Comparison of ENCODE assay signal across 8 mouse cellular contexts in genomic region chr9:57639661-57640328, GRCm38 (mm10). TPM values are rescaled to one million over a fixed set of nuclear protein-coding genes. Genes with fewer than 3 reads are reported as not detected.
DNase-seq lines count a peak whose midpoint lies in the region; ATAC-seq and TF ChIP-seq lines count a peak whose summit lies in the region.

No protein-coding gene starts in this region.

- peaks cover 71% of the 10 kb centered on the region for H3K4me1 ChIP-seq in thymus, adult 2 months (replicated peaks; ENCODE audit: control insufficient read depth, insufficient read depth, low read length)
- peaks cover 97% of the 10 kb centered on the region for H3K4me1 ChIP-seq in liver, embryonic 13.5 days (replicated peaks)
- peaks cover 39% of the 10 kb centered on the region for H3K4me1 ChIP-seq in stomach, postnatal 0 days (replicated peaks; ENCODE audit: control insufficient read depth, insufficient read depth)

- peak overlapping the region; percentile 77 for H3K27ac ChIP-seq in gastrocnemius, adult 2 months
- peak overlapping the region; percentile 90 for H3K27ac ChIP-seq in thymus, adult 2 months (ENCODE audit: control insufficient read depth, insufficient read depth, low read length)
- peak overlapping the region; percentile 95 for H3K27ac ChIP-seq in liver, embryonic 13.5 days
- H3K27ac ChIP-seq in stomach, postnatal 0 days (replicated peaks): peak overlapping the region; percentile 90

- TF ChIP-seq EP300 in stomach, postnatal 0 days (optimal IDR thresholded peaks at IDR 0.05): no peak

- no peak for ATAC-seq in liver, embryonic 13.5 days (ENCODE audit: low read depth)
- ATAC-seq in stomach, postnatal 0 days (ENCODE audit: low FRiP score, low TSS enrichment): no peak
- no peak for ATAC-seq in megakaryocyte-erythroid progenitor cell, adult 5-6 weeks (replicated peaks; ENCODE audit: low FRiP score, low TSS enrichment, poor library complexity, severe bottlenecking)

- no peaks in the 10 kb centered on the region for H3K27me3 ChIP-seq in thymus, adult 2 months (ENCODE audit: control insufficient read depth, insufficient read depth, low read length)
- no peaks in the 10 kb centered on the region for H3K27me3 ChIP-seq in liver, embryonic 13.5 days
- H3K27me3 ChIP-seq in stomach, postnatal 0 days (ENCODE audit: control insufficient read depth, insufficient read depth, low read length): no peaks in the 10 kb centered on the region

- DNase-seq in gastrocnemius, adult 2 months: no peak
- no peak for DNase-seq in gastrocnemius, postnatal 36 days
- DNase-seq in thymus, adult 2 months: no peak
- no peak for DNase-seq in thymus, postnatal 0 days (ENCODE audit: low spot score)
- DNase-seq in liver, embryonic 13.5 days: no peak
- no peak for DNase-seq in stomach, postnatal 0 days (ENCODE audit: low spot score)
- no peak for DNase-seq in layer of hippocampus, adult 18-20 months (ENCODE audit: low spot score in 2 of 2)

- H3K4me2 ChIP-seq in liver, embryonic 13.5 days: peak overlapping the region; percentile 98
- H3K4me2 ChIP-seq in stomach, postnatal 0 days (replicated peaks; ENCODE audit: low read depth): peak overlapping the region; percentile 51

- H3K9me3 ChIP-seq in liver, embryonic 13.5 days (replicated peaks): no peaks in the 10 kb centered on the region
- no peaks in the 10 kb centered on the region for H3K9me3 ChIP-seq in stomach, postnatal 0 days (ENCODE audit: control insufficient read depth, low read length)

- no peaks in the 10 kb centered on the region; the same call in 1 of the 2 replicates for H3K36me3 ChIP-seq in thymus, adult 2 months (ENCODE audit: control insufficient read depth, insufficient read depth, low read length)
- H3K36me3 ChIP-seq in liver, embryonic 13.5 days: peaks cover 14% of the 10 kb centered on the region; the same call in 1 of the 2 replicates
- H3K36me3 ChIP-seq in stomach, postnatal 0 days (ENCODE audit: control insufficient read depth, insufficient read depth, low read length): no peaks in the 10 kb centered on the region; the same call in 1 of the 2 replicates

- H3K9ac ChIP-seq in liver, embryonic 13.5 days: peak overlapping the region; percentile 96
- peak overlapping the region; percentile 47 for H3K9ac ChIP-seq in stomach, postnatal 0 days (ENCODE audit: low read length)

- WGBS in thymus, adult 2 months: 37% methylated on average over 5 of the region's 5 CpGs
- 46% methylated on average over 5 of the region's 5 CpGs for WGBS in liver, embryonic 13.5 days (ENCODE audit: insufficient replicate concordance)
- WGBS in stomach, postnatal 0 days: 30% methylated on average over 5 of the region's 5 CpGs

- TF ChIP-seq CTCF in gastrocnemius, adult 2 months (IDR thresholded peaks at IDR 0.05): no peak
- TF ChIP-seq CTCF in thymus, adult 2 months (IDR thresholded peaks at IDR 0.05; ENCODE audit: borderline replicate concordance, control insufficient read depth, extremely low read depth, insufficient read depth, low read length, poor library complexity): no peak
- no peak for TF ChIP-seq CTCF in stomach, postnatal 0 days (IDR thresholded peaks at IDR 0.05; ENCODE audit: low read depth)

- intact Hi-C loops in gastrocnemius, adult 2 months (cut with DNase I): no loop called here
- intact Hi-C loops in gastrocnemius, postnatal 36 days (cut with DNase I): no loop called here

- no peak for TF ChIP-seq POLR2A in thymus, adult 2 months (IDR thresholded peaks at IDR 0.05; ENCODE audit: control insufficient read depth, extremely low read depth, insufficient read depth, low read length, poor library complexity)

- peak overlapping the region; percentile 52 for H3K4me3 ChIP-seq in gastrocnemius, adult 2 months
- H3K4me3 ChIP-seq in thymus, adult 2 months (ENCODE audit: control insufficient read depth, insufficient read depth, low read length): peak overlapping the region; percentile 39
- H3K4me3 ChIP-seq in liver, embryonic 13.5 days (replicated peaks): peak overlapping the region; percentile 42
- peak overlapping the region; percentile 4; the same call in 1 of the 2 replicates for H3K4me3 ChIP-seq in stomach, postnatal 0 days (ENCODE audit: low read depth, low read length)

RNA-seq across cellular contexts. Expression of gene Csk, which starts 13.6 kb away (rescaled TPM):
- total RNA-seq in gastrocnemius, adult 2 months (2021): 10 to 100 TPM in 1 of 2 experiments, 1 to 10 TPM in 1; 7.1 to 14.0 TPM
- 1 to 10 TPM; 8.5 to 9.5 TPM for total RNA-seq in gastrocnemius, postnatal 36 days (2021)
- 245 and 301 TPM in 2 replicates for polyA plus RNA-seq in thymus, adult 2 months (2012; rRNA removed)
- polyA plus RNA-seq in thymus, postnatal 0 days (2015; fragmentation: Nextera tagmentation; extraction: Ambion mirVana): 94.7 and 98.5 TPM in 2 replicates
- polyA plus RNA-seq in liver, embryonic 13.5 days (2015; fragmentation: Nextera tagmentation; extraction: Ambion mirVana): 20.7 and 21.7 TPM in 2 replicates
- polyA plus RNA-seq in stomach, postnatal 0 days (2015; fragmentation: Nextera tagmentation; extraction: Ambion mirVana): 20.7 and 23.9 TPM in 2 replicates
- 151 and 213 TPM in 2 replicates for total RNA-seq in megakaryocyte-erythroid progenitor cell, adult 5-6 weeks (2014; fragmentation: Nextera tagmentation)
- total RNA-seq in megakaryocyte-erythroid progenitor cell, adult 5-6 weeks (2017): 158 and 213 TPM in 2 replicates
- 10 to 100 TPM; 36.4 to 37.1 TPM for total RNA-seq in layer of hippocampus, adult 18-20 months (2021)

RNA-seq across cellular contexts. Expression of gene Lman1l, which starts 19.2 kb away (rescaled TPM):
- total RNA-seq in gastrocnemius, adult 2 months (2021): not detected
- not detected for total RNA-seq in gastrocnemius, postnatal 36 days (2021)
- 0.20 and 0.26 TPM in 2 replicates for polyA plus RNA-seq in thymus, adult 2 months (2012; rRNA removed)
- 0.16 TPM in 1 of 2 replicates, not detected in the other for polyA plus RNA-seq in thymus, postnatal 0 days (2015; fragmentation: Nextera tagmentation; extraction: Ambion mirVana)
- polyA plus RNA-seq in liver, embryonic 13.5 days (2015; fragmentation: Nextera tagmentation; extraction: Ambion mirVana): 0.06 TPM in 1 of 2 replicates, not detected in the other
- not detected in 2 replicates for polyA plus RNA-seq in stomach, postnatal 0 days (2015; fragmentation: Nextera tagmentation; extraction: Ambion mirVana)
- not detected in 2 replicates for total RNA-seq in megakaryocyte-erythroid progenitor cell, adult 5-6 weeks (2014; fragmentation: Nextera tagmentation)
- total RNA-seq in megakaryocyte-erythroid progenitor cell, adult 5-6 weeks (2017): not detected in 2 replicates
- total RNA-seq in layer of hippocampus, adult 18-20 months (2021): not detected

RNA-seq across cellular contexts. Expression of gene Cplx3, which starts 33.7 kb away (rescaled TPM):
- total RNA-seq in gastrocnemius, adult 2 months (2021): not detected
- total RNA-seq in gastrocnemius, postnatal 36 days (2021): not detected
- 0.04 and 0.34 TPM in 2 replicates for polyA plus RNA-seq in thymus, adult 2 months (2012; rRNA removed)
- 0.18 TPM in 1 of 2 replicates, not detected in the other for polyA plus RNA-seq in thymus, postnatal 0 days (2015; fragmentation: Nextera tagmentation; extraction: Ambion mirVana)
- not detected in 2 replicates for polyA plus RNA-seq in liver, embryonic 13.5 days (2015; fragmentation: Nextera tagmentation; extraction: Ambion mirVana)
- polyA plus RNA-seq in stomach, postnatal 0 days (2015; fragmentation: Nextera tagmentation; extraction: Ambion mirVana): not detected in 2 replicates
- not detected in 2 replicates for total RNA-seq in megakaryocyte-erythroid progenitor cell, adult 5-6 weeks (2014; fragmentation: Nextera tagmentation)
- not detected in 2 replicates for total RNA-seq in megakaryocyte-erythroid progenitor cell, adult 5-6 weeks (2017)
- total RNA-seq in layer of hippocampus, adult 18-20 months (2021): 1 to 10 TPM; 1.9 to 4.7 TPM

RNA-seq across cellular contexts. Expression of gene Cyp1a2, which starts 43.7 kb away (rescaled TPM):
- not detected for total RNA-seq in gastrocnemius, adult 2 months (2021)
- total RNA-seq in gastrocnemius, postnatal 36 days (2021): not detected
- polyA plus RNA-seq in thymus, adult 2 months (2012; rRNA removed): 1.1 and 2.5 TPM in 2 replicates
- polyA plus RNA-seq in thymus, postnatal 0 days (2015; fragmentation: Nextera tagmentation; extraction: Ambion mirVana): 0.37 and 1.1 TPM in 2 replicates
- polyA plus RNA-seq in liver, embryonic 13.5 days (2015; fragmentation: Nextera tagmentation; extraction: Ambion mirVana): 0.10 TPM in 1 of 2 replicates, not detected in the other
- not detected in 2 replicates for polyA plus RNA-seq in stomach, postnatal 0 days (2015; fragmentation: Nextera tagmentation; extraction: Ambion mirVana)
- not detected in 2 replicates for total RNA-seq in megakaryocyte-erythroid progenitor cell, adult 5-6 weeks (2014; fragmentation: Nextera tagmentation)
- total RNA-seq in megakaryocyte-erythroid progenitor cell, adult 5-6 weeks (2017): not detected in 2 replicates
- not detected for total RNA-seq in layer of hippocampus, adult 18-20 months (2021)

RNA-seq across cellular contexts. Expression of gene Cyp1a1, which starts 47.9 kb away (rescaled TPM):
- total RNA-seq in gastrocnemius, adult 2 months (2021): under 1 TPM; 0.36 to 0.53 TPM
- total RNA-seq in gastrocnemius, postnatal 36 days (2021): under 1 TPM; 0.26 to 0.57 TPM
- polyA plus RNA-seq in thymus, adult 2 months (2012; rRNA removed): 0.15 and 0.24 TPM in 2 replicates
- 0.05 and 0.08 TPM in 2 replicates for polyA plus RNA-seq in thymus, postnatal 0 days (2015; fragmentation: Nextera tagmentation; extraction: Ambion mirVana)
- polyA plus RNA-seq in liver, embryonic 13.5 days (2015; fragmentation: Nextera tagmentation; extraction: Ambion mirVana): 0.17 and 0.22 TPM in 2 replicates
- polyA plus RNA-seq in stomach, postnatal 0 days (2015; fragmentation: Nextera tagmentation; extraction: Ambion mirVana): 0.07 and 0.11 TPM in 2 replicates
- total RNA-seq in megakaryocyte-erythroid progenitor cell, adult 5-6 weeks (2014; fragmentation: Nextera tagmentation): 0.52 and 1.7 TPM in 2 replicates
- 1.3 TPM in 1 of 2 replicates, not detected in the other for total RNA-seq in megakaryocyte-erythroid progenitor cell, adult 5-6 weeks (2017)
- total RNA-seq in layer of hippocampus, adult 18-20 months (2021): under 1 TPM; 0.12 to 0.13 TPM
